Mouse (Mus musculus) kidney, postnatal 36 days (tissue): ENCODE measurements around the gene Rnf214.

ENCODE experiments used
- DNase-seq, 2 experiments: peaks; one replicate each; pipeline ENCODE4 v3.0.0; 2021 to 2022; ENCODE audit warnings: mixed read lengths in 2 of 2

Rnf214 gene

GRCm38 (mm10) chr9:45906355-45907077, at the start of gene Rnf214, which contains the start of gene Pcsk7:
Rnf214 (minus strand) TSS chr9:45906911.
Pcsk7 (plus strand) TSS chr9:45906497.
- DNase-seq: peak; percentile 95 to 96

DNA sequence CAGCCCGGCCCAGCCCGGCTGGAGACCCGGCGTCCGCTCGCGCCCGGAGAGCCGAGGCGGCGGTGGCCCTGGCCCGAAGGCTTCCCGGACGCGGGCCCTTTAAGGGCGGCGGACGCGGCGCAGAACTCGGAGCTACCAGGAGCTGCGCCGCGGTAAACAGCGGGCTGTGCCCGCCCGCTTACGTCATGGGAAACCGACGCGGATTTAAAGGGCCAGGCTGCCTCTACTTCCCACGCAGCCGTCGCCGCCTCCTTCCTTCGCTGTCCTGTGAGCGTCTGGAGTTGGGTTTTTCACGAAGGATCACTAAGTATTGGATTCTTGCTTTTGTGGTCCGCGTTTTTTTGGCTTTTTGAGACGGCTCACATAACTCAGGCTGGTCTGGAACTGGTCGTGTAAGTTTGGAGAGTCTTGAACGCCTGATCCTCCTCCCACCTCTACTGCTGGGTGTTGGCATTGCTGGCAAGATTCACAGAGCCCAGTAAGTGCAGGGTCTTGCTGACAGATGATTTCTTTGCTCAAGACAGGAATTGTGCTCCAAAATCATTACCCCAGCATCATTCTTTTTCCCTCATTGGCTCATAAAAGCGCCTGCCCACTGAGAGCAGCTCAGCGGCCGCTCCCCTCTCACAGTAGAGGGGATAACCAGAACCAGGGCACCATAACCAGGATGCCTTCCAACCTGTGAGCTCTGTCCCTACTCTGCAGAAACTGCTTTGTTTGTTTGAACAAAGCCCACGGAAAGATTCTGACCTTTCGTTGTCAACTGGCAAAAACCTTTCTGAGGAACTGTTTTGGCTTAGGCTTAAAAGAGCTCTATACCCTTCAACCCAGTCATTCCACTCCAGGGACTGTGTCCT, 48.6 kb upstream of the Rnf214 start, which contains the start of gene Sidt2:
Sidt2 (minus strand) TSS at position 152 of the 857 bp plus-strand sequence.
- DNase-seq: peak; percentile 93 to 95

DNA sequence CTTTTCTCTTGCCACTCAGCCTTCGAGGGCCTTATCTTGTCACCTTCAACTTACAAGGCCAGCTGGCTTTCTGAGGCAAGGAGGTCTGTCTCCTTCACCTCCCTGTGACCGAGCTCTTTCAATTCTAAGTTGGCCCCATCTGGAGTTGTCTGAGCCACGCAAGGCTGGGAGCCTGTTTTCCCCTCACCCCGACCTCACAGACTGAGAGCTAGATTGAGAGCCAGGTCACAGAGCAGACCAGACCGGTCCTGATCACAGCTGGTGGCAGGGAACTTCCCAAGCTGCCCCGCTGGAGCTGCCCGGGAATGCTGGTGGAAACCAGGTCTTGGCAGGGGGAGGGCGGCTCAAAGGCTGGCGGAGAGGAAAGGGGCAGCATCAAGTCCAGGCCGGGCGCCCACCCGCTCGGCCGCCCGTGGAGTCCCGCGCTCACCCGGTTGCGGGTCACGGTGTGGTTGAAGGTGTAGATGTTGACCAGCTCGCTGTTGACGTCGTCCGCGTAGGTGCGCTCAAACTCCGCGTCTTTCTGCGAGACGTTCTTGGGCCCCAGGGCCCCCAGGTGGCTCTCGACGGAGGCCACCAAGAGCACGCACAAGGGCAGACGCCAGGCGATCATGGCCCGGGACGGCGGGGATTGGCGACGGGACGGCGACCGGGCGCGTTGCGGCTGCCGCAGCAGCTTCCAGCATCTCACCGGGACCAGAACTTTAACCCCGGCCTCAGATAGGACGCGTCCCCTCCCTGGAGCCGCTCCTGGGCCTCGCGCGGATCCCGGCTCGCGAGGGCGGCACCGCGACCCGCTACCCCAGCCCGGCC, 47.8 kb upstream of the Rnf214 start:
- peak; percentile 73 for DNase-seq

DNA sequence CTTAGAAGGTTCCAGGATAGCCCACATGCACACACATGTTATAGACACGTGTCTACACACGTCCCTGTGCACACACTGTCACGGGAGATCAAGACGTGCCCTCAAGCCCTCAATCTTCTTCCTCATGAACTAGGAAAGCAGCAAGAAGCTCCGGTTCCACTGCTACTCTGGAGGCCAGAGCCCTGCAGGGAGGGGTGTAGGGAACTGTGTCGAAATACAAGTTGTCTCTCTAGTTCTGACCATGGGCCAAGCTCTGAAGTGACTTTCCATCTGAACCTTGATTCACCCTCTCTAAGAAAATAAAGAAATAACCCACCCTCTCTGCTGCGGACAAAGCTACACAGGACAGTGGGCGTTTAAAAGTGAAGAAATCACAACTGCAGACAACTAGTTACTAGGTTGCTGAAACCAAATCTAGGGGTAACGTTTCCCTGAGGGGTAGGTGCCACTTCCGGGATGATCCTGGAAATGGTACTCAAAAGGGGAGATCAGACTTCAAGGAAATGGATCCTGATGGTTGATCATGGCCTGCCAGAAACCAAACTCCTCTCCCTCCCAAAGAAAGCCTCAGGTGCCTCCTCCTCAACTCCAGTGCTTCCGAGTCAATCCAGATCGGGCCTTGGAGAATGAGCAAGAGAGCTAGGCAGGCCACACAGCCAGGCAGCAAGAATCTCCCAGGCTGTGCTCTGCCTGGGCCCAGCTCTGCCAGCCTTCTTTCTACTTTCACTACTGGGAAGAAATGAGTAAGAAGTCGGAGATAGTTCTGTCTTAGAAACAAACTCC, 47.0 kb upstream of the Rnf214 start:
- DNase-seq: peak; percentile 26

GRCm38 (mm10) chr9:45952890-45953289, 46.2 kb upstream of the Rnf214 start:
- no peak for DNase-seq

DNA sequence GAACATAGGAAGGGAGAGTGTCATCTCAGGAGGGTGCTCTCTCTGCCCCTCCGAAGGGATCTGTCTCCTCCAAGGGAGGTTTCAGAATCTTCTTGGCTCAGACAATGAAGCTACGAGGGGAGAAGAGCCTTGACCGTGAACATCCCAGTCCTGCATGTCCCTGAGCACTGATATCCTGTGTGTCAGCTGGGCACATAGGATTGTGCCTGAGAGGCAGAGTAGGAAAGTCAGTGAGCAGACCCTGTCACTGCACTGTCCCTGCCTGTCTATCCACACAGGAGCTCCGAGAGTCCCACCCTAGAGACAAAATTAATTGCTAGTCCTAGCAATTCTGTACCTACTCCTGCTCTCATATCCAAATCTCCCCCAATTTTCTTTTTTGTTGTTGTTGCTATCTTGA, 45.3 kb upstream of the Rnf214 start:
- no peak for DNase-seq

DNA sequence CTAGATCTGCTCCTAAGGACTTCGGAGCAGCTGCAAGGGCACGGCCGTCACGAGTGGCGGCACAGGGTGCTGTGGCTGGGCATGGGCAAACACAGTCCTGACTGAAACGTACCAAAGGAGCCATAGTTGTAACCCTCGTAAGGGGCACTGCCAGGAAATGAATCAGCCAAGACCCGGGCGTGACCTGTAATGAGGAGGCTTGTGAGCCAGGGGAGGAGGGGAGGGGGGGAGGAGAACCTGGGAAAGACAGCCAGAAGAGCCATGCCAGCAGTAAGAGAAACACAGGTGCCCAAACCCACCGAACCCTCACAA, 40.1 kb upstream of the Rnf214 start:
- no peak for DNase-seq

DNA sequence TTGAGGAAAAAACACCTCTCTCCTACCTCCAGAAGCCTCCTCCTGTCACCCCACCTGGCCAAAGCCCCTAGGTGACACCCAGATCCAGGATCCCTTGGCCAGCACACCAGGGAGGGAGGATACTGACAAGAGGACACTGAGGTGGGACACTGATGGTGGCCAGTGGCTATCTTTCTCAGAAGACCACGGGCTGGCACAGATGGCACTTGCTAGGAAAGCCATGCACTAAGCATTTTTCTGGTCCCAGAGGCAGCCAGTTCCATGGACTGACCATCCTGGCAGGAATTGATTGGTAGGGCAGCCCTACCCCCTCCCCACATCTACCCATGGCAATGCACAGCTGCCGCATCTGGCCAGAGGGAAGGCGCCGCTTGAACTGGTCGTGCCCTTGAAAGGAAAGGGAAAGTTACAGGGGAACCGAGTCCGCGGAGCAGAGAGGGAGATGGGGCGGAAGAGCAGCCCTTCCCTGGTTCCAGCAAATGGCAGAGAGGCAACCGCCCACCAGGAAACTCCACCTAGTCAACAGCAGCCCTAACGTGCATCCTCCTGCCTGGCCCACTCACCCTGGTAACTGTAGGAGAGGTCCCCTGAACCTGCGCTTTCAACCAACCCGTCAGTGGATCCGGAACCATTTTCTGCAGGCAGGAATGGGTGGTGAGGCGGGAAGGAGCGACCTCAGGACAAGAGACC, 39.6 kb upstream of the Rnf214 start:
- DNase-seq: no peak

DNA sequence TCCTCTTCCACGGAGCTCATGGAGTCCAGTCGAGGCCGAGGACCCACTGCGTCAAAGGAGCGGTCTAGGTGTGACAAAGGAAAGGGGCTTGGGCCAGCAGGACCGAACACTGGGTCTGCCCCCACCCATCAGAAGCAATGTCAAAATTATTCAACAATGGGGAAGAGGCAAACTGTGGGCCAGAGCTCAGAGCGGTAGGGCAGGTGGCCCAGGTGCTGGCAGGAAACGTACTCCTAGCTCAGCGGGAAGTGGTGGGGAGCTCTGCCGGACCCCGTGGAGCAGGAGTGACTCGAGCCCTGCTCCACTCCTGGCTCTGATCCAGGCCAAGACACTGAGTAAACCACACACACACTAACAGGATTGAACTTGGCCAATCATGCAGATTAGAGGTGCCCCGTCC, 39.0 kb upstream of the Rnf214 start:
- DNase-seq: no peak

GRCm38 (mm10) chr9:45944506-45945400, 38.0 kb upstream of the Rnf214 start:
- DNase-seq: no peak

GRCm38 (mm10) chr9:45943628-45944505, 37.2 kb upstream of the Rnf214 start:
- DNase-seq: no peak

DNA sequence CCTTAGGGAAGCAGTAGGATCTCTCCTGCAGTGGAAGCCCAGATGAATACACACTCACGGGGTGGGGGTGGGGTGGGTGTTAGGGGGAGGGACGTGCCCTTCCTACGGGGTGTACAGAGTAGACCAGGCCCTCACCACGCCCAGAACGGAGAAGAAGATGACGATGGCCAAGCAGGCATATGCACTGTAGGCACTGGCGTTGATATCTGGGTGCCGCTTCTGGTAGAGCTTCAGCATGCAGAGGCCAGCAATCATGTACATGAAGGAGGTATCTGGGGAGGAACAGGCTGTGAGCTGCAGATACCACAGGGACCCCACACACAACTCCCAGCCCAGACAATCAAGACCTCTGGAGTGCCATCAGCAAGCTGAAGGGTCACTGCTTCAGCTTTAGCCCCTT, 36.2 kb upstream of the Rnf214 start:
- no peak for DNase-seq

DNA sequence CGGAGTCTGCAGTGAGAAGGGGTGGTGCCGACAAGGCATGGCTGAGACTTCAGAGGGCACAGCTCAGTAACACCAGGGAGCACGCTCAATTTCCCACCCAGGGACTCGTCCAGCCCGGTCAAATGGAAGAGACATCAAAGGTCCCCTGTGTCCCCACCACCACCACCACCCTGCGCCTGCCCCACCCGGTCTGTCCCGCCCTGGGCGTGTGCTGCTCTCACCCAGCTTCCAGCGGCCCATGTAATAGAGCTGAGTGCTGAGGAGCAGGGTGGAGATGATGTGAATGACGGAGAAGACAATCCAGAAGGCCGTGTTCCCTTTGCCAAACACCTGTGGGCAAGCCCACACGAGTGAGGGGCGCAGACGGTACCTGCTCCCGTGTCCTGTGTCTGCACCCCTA, 35.8 kb upstream of the Rnf214 start:
- no peak for DNase-seq

GRCm38 (mm10) chr9:45941329-45941888, 34.7 kb upstream of the Rnf214 start:
- peak in 1 of 2 experiments; percentile 63 for DNase-seq

- DNase-seq: no peak
Observed at GRCm38 (mm10) chr9:45939794-45940193, 33.1 kb upstream of the Rnf214 start.

DNA sequence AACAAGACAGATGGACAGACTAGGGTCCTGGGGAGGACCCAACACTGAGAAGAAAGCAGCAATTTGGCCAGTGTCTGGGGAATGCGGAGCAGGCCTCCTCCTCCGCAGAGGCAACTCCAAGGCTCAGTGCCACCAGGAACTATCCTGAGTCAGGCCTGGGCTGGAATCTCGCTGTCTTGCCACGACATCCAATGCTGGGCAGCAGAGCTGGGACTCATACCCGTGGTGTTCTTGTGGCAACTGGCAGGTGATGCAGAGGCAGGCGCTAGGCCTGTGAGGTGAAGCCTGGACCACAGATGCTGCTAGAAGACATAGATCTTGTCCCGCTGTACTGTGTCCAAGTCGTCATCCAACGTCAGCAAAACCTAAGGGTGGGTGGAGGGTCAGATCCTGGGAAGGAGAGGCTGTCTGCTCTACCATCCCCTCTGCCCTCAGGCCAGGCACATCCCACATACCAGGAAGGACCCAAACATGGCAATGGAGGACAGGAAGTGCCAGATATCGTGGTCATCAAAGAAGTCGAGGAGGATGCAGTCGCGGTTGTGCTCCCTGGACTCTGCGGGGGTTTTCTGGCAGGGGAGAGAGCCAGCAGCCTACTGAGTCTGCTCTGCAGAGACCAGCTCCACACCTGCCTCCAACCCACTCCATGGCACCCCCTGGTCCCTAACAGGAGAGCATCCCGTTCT, 32.4 kb upstream of the Rnf214 start:
- DNase-seq: no peak

- peak in 1 of 2 experiments; percentile 36 for DNase-seq
Observed at GRCm38 (mm10) chr9:45938088-45938487, 31.4 kb upstream of the Rnf214 start.

DNA sequence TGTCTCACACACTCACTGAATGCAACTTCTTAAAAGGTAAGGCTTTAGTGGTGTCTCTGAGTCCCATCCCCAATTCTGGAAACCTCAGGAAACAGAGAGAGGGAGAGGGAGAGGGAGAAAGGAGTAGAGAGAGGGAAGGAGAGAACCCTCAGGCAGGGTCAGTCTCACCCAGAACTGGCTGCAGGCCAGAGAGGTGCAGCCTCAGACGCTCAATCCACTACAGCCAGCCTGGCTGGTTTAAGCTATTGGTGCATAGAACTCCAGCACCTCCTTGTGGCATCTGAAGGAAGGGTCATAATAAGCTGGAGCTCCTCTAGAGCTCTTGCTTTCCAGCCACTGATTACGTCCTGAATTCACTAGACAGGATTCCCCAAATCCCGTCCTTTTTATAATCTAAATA, 30.2 kb upstream of the Rnf214 start:
- peak; percentile 85 to 88 for DNase-seq
